9 mouse cellular contexts compared by ENCODE assay signal in the genomic region with DNA sequence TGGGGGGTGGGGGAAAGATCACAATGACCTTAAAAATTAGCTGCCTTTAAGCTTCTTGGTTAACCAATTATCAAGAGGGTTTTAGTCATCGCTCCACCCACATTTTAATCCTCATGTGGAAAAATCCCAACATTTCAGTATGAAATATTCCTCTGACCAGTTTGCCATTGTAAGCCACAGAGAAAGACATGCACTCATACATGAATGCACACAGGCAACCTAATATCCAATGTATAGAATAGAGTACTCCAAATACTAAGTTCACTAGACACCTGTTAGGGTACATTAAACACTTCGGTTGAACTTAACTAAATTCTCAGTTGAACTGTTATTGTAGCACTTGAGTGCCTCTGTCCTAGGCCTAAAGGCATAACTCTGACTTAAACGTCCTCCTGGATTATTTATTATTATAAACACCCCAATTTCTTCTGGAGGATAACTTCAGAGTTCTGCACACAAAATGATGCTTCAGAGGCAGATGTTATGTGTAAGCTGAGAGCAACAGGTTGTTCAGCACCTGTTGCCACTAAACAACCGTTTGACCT. TPM values are rescaled to one million over a fixed set of nuclear protein-coding genes. Genes with fewer than 3 reads are reported as not detected.
DNase-seq lines count a peak whose midpoint lies in the region; ATAC-seq and TF ChIP-seq lines count a peak whose summit lies in the region.
"Had no signal": no experiment of that assay in that cellular context is flagged by ENCODE, and none has a peak within 500 bp of the region (broad histone marks: within the 10 kb centered on the region; RNA-seq: fewer than 3 reads in every experiment).

No protein-coding gene starts in this region.

- ATAC-seq in heart, embryonic 16.5 days (replicated peaks; ENCODE audit: extremely low read depth, insufficient read depth, low FRiP score), result no peak
- no peak for ATAC-seq in hindbrain, embryonic 15.5 days (ENCODE audit: low FRiP score, low read depth)
- no peak for ATAC-seq in midbrain, embryonic 12.5 days (ENCODE audit: low FRiP score, low read depth)

- no peaks in the 10 kb centered on the region for H3K9me3 ChIP-seq in heart, embryonic 16.5 days (replicated peaks; ENCODE audit: control insufficient read depth, low read length)
- H3K9me3 ChIP-seq in hindbrain, embryonic 15.5 days, result no peaks in the 10 kb centered on the region
- H3K9me3 ChIP-seq in midbrain, embryonic 12.5 days, result no peaks in the 10 kb centered on the region

- DNase-seq in heart, postnatal 25 days (ENCODE audit: low spot score), result no peak
- no peak for DNase-seq in frontal cortex, postnatal 25 days (ENCODE audit: low spot score in 2 of 2)
- no peak for DNase-seq in yolk sac, embryonic 10.5 days (ENCODE audit: low spot score)
- DNase-seq in cerebellum, adult 9-11 months, result no peak
- DNase-seq: cerebellum, adult 8-10 months had no signal

- no peak for TF ChIP-seq CTCF in cortical plate, adult 2 months (IDR thresholded peaks at IDR 0.05; ENCODE audit: extremely low read depth, insufficient read depth, low read length)

- 35% methylated on average over 4 of the region's 4 CpGs for WGBS in heart, embryonic 16.5 days
- 71% methylated on average over 4 of the region's 4 CpGs for WGBS in hindbrain, embryonic 15.5 days
- WGBS in midbrain, embryonic 12.5 days, result 76% methylated on average over 4 of the region's 4 CpGs

- H3K9ac ChIP-seq in heart, embryonic 16.5 days (ENCODE audit: low read length), result peak overlapping the region; percentile 100
- H3K9ac ChIP-seq in hindbrain, embryonic 15.5 days, result peak overlapping the region; percentile 90; the same call in 1 of the 2 replicates
- H3K9ac ChIP-seq in midbrain, embryonic 12.5 days (replicated peaks), result no peak overlapping the region

- H3K27ac ChIP-seq in heart, embryonic 16.5 days (ENCODE audit: low read length), result peak overlapping the region; percentile 100
- H3K27ac ChIP-seq in cortical plate, adult 2 months (ENCODE audit: insufficient read depth, low read length), result 0 out of 2 replicates have a peak overlapping the region, but pooled peaks have one; percentile 98
- H3K27ac ChIP-seq in hindbrain, embryonic 15.5 days (replicated peaks), result no peak overlapping the region
- H3K27ac ChIP-seq in midbrain, embryonic 12.5 days (replicated peaks), result no peak overlapping the region

- intact Hi-C loops in heart, postnatal 25 days (cut with DNase I), result loop anchor here (2.0 kb wide), 3 partner anchors 50 to 202 kb away; no protein-coding TSS in a partner anchor

- H3K36me3 ChIP-seq in heart, embryonic 16.5 days (ENCODE audit: control insufficient read depth, insufficient read depth), result no peaks in the 10 kb centered on the region
- H3K36me3 ChIP-seq in hindbrain, embryonic 15.5 days, result no peaks in the 10 kb centered on the region
- H3K36me3 ChIP-seq in midbrain, embryonic 12.5 days, result no peaks in the 10 kb centered on the region

- H3K4me2 ChIP-seq in heart, embryonic 16.5 days (ENCODE audit: low read depth, low read length), result peak overlapping the region; percentile 88
- H3K4me2 ChIP-seq in hindbrain, embryonic 15.5 days, result peak overlapping the region; percentile 79
- peak overlapping the region; percentile 75 for H3K4me2 ChIP-seq in midbrain, embryonic 12.5 days (replicated peaks)

- H3K4me3 ChIP-seq in heart, embryonic 16.5 days (ENCODE audit: low read length), result peak overlapping the region; percentile 84
- peak overlapping the region; percentile 63 for H3K4me3 ChIP-seq in cortical plate, adult 2 months (ENCODE audit: insufficient read depth, low read length)
- H3K4me3 ChIP-seq in hindbrain, embryonic 15.5 days, result peak overlapping the region; percentile 87
- H3K4me3 ChIP-seq in midbrain, embryonic 12.5 days, result peak overlapping the region; percentile 87

- peaks cover 39% of the 10 kb centered on the region for H3K4me1 ChIP-seq in heart, embryonic 16.5 days (ENCODE audit: control insufficient read depth, insufficient read depth, low read length)
- H3K4me1 ChIP-seq in cortical plate, adult 2 months (ENCODE audit: control insufficient read depth, insufficient read depth, low read length), result peaks cover 12% of the 10 kb centered on the region
- peaks cover 63% of the 10 kb centered on the region for H3K4me1 ChIP-seq in hindbrain, embryonic 15.5 days (replicated peaks)
- peaks cover 56% of the 10 kb centered on the region for H3K4me1 ChIP-seq in midbrain, embryonic 12.5 days

- no peaks in the 10 kb centered on the region for H3K27me3 ChIP-seq in heart, embryonic 16.5 days (ENCODE audit: control insufficient read depth, insufficient read depth, low read length)
- no peaks in the 10 kb centered on the region for H3K27me3 ChIP-seq in hindbrain, embryonic 15.5 days
- peaks cover 30% of the 10 kb centered on the region for H3K27me3 ChIP-seq in midbrain, embryonic 12.5 days

- TF ChIP-seq POLR2A in cortical plate, adult 2 months (IDR thresholded peaks at IDR 0.05; ENCODE audit: extremely low read depth, insufficient read depth, low read length), result no peak

RNA-seq across cellular contexts. Expression of gene Atp1a1, which starts 1.9 kb away (rescaled TPM):
- 328 and 335 TPM in 2 replicates for polyA plus RNA-seq in heart, embryonic 16.5 days (2015; fragmentation: Nextera tagmentation; extraction: Ambion mirVana)
- total RNA-seq in heart, postnatal 25 days (2021), result 100 to 1,000 TPM; 660 to 766 TPM
- polyA plus RNA-seq in cortical plate, adult 2 months (2012; rRNA removed), result 817 and 830 TPM in 2 replicates
- polyA plus RNA-seq in hindbrain, embryonic 15.5 days (2015; fragmentation: Nextera tagmentation; extraction: Ambion mirVana), result 69.3 and 72.6 TPM in 2 replicates
- 46.3 and 50.9 TPM in 2 replicates for polyA plus RNA-seq in midbrain, embryonic 12.5 days (2016; fragmentation: Nextera tagmentation; extraction: Ambion mirVana)

Comparison
In these comparisons a context has a peak if more than half of its experiments do, and no peak if none do; other contexts are left out.
1. H3K27ac ChIP-seq: peak in heart, embryonic 16.5 days (single experiment) and cortical plate, adult 2 months (single experiment); none in hindbrain, embryonic 15.5 days (single experiment) and midbrain, embryonic 12.5 days (single experiment).
2. Peak in every context shown above with its lines, with median percentiles within 50 percentile points of each other: H3K4me2 ChIP-seq and H3K4me3 ChIP-seq.